Mouse (Mus musculus) G1E-ER4 (cell line): ENCODE results near the gene Nt5dc2. TPM values are rescaled to one million over a fixed set of nuclear protein-coding genes. Genes with fewer than 3 reads are reported as not detected.

ENCODE experiments used
- GATA1 ChIP-seq: IDR thresholded peaks from one replicate; pipeline ENCODE4 v1.8.0; 2012; ENCODE audit warnings: low read length, inconsistent platforms
- polyA plus RNA-seq: library from polyadenylated mRNA; stranded (reverse); fragments of >175 nt; gene quantifications from 2 replicates; pipeline ENCODE4 v1.2.3, GENCODE M21; 2012

Nt5dc2 gene
- polyA plus RNA-seq, 1 experiment = 240 TPM

GRCm38 (mm10) chr14:31172781-31173455 lies 42.1 kb downstream of the Nt5dc2 start:
- no peak for TF ChIP-seq GATA1

- no peak for TF ChIP-seq GATA1
These were observed 42.7 kb downstream of the Nt5dc2 start for GRCm38 (mm10) chr14:31173537-31173936.

- TF ChIP-seq GATA1 = no peak
These were observed 46.4 kb downstream of the Nt5dc2 start for GRCm38 (mm10) chr14:31177287-31177686.

GRCm38 (mm10) chr14:31177715-31178114 lies 46.9 kb downstream of the Nt5dc2 start:
- TF ChIP-seq GATA1 = no peak

- no peak for TF ChIP-seq GATA1
These were observed 49.0 kb downstream of the Nt5dc2 start for GRCm38 (mm10) chr14:31179677-31180365.

- TF ChIP-seq GATA1 = no peak
These were observed 50.7 kb downstream of the Nt5dc2 start for GRCm38 (mm10) chr14:31181512-31181911.

- TF ChIP-seq GATA1 = no peak
These were observed 52.0 kb downstream of the Nt5dc2 start for GRCm38 (mm10) chr14:31182786-31183290.

- TF ChIP-seq GATA1 = no peak
These were observed 52.7 kb downstream of the Nt5dc2 start for GRCm38 (mm10) chr14:31183541-31183940.

GRCm38 (mm10) chr14:31184195-31184594 lies 53.3 kb downstream of the Nt5dc2 start:
- no peak for TF ChIP-seq GATA1

GRCm38 (mm10) chr14:31186656-31187055 lies 55.8 kb downstream of the Nt5dc2 start:
- no peak for TF ChIP-seq GATA1

Other genes with a start within 250 kb of the Nt5dc2 start
- not detected in 2 replicates for gene Itih4, start 244.6 kb upstream of the Nt5dc2 start, polyA plus RNA-seq
- not detected in 2 replicates for gene Itih3, start 207.3 kb upstream of the Nt5dc2 start, polyA plus RNA-seq
- gene Itih1, start 187.8 kb upstream of the Nt5dc2 start, polyA plus RNA-seq = not detected in 2 replicates
- 6.3 and 7.3 TPM in 2 replicates for gene Nek4, start 179.7 kb upstream of the Nt5dc2 start, polyA plus RNA-seq
- gene Glt8d1, start 129.7 kb upstream of the Nt5dc2 start, polyA plus RNA-seq = 3.8 and 5.6 TPM in 2 replicates
- 20.9 and 23.5 TPM in 2 replicates for gene Spcs1, start 129.4 kb upstream of the Nt5dc2 start, polyA plus RNA-seq
- 14.9 and 18.7 TPM in 2 replicates for gene Pbrm1, start 111.9 kb upstream of the Nt5dc2 start, polyA plus RNA-seq
- 18.9 and 25.4 TPM in 2 replicates for gene Gnl3, start 111.9 kb upstream of the Nt5dc2 start, polyA plus RNA-seq
- 122 and 131 TPM in 2 replicates for gene Smim4, start 2.1 kb upstream of the Nt5dc2 start, polyA plus RNA-seq
- gene Stab1, start 37.6 kb downstream of the Nt5dc2 start, polyA plus RNA-seq = not detected in 2 replicates
- 0.12 TPM in 1 of 2 replicates, not detected in the other for gene Tnnc1, start 77.3 kb downstream of the Nt5dc2 start, polyA plus RNA-seq
- 166 and 195 TPM in 2 replicates for gene Nisch, start 85.9 kb downstream of the Nt5dc2 start, polyA plus RNA-seq
- not detected in 2 replicates for gene Sema3g, start 86.8 kb downstream of the Nt5dc2 start, polyA plus RNA-seq
- 2.5 and 4.5 TPM in 2 replicates for gene Phf7, start 120.3 kb downstream of the Nt5dc2 start, polyA plus RNA-seq
- gene Bap1, start 120.4 kb downstream of the Nt5dc2 start, polyA plus RNA-seq = 75.3 and 75.5 TPM in 2 replicates
- gene Dnah1, start 192.8 kb downstream of the Nt5dc2 start, polyA plus RNA-seq = not detected in 2 replicates
- gene Capn7, start 205.6 kb downstream of the Nt5dc2 start, polyA plus RNA-seq = 8.9 and 11.4 TPM in 2 replicates